Mouse (Mus musculus): ENCODE data around the gene Psmd14.

Gene Psmd14

DNA sequence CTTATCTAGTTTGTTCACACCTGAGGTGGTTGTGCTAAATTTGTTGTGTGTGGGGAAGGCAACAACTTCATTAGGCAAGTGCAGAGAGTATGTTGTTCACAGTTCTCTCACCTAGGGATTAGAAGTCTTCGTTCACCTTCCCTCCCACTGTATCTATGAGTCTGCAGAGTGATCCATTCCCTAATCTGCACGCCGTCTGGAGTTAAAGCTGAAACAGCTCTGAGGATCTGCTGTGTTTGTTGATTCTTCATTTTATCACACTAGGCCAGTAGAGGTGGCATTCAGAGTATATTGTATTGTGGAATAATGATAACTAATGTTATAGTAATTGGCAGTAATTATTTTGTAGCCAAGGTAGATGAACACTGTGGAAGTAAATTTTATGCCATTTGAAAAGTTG, 48.5 kb downstream of the Psmd14 start:
- DNase-seq (ENCODE audit: low spot score in 2 of 2) = no peak

DNA sequence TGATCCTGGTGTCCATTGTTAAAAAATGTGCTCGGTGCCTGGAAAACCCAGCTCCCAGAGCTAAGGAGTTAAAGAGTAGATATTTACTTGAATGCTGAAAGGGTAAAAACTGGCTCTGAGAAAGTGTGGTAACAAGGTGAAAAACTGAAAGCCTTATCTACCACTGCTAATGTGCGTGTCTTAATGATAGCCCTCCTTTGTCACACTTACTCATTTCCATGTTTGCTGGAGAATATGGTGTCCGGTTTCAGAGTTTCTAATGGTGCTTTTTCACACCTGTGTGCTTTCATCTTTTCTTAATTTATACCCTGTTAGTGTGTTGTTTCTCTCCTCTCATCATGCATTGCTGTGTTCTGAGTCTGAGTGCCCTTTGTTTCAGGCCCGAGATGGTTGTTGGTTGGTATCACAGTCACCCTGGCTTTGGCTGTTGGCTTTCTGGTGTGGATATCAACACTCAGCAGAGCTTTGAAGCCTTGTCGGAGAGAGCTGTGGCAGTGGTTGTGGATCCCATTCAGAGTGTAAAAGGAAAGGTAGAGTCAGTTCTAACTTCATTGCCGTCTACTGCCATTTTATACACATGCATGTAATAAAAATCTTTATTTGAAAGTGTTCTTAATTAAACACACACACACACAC, 53.1 kb downstream of the Psmd14 start:
- no peak for DNase-seq (ENCODE audit: low spot score in 2 of 2)

GRCm38 (mm10) chr2:61765526-61765925, 54.0 kb downstream of the Psmd14 start:
- DNase-seq (ENCODE audit: low spot score in 2 of 2) = no peak

DNA sequence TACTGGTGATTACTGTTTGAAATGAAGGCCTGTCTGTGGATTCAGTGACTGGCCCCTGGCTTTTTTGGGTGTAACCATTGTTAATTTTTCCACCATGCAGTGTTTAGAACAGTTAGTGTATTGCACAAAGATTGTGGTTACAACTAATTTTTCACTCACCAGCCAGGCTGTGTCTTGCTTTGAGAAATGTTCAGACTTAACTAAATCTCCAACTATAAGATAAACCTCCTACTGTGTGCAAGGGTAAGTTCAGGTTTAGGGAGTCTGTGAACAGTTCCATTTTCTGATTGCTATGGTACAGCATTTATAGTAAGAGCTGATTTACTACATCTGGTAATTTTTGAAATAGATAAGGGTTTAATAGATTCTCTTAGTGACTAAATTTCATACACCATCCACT, 69.3 kb downstream of the Psmd14 start:
- no peak for DNase-seq (ENCODE audit: low spot score in 2 of 2)

- DNase-seq (ENCODE audit: low spot score in 2 of 2) = no peak
These were observed 83.5 kb downstream of the Psmd14 start for GRCm38 (mm10) chr2:61794960-61795359.

GRCm38 (mm10) chr2:61798048-61798447, 86.6 kb downstream of the Psmd14 start:
- no peak for DNase-seq (ENCODE audit: low spot score in 2 of 2)

- peak in 1 of 2 experiments; percentile 49 for DNase-seq (ENCODE audit: low spot score in 2 of 2)
These were observed 91.3 kb downstream of the Psmd14 start, which contains the start of gene Tbr1 for GRCm38 (mm10) chr2:61802656-61803251. Gene Tbr1 (plus strand): TSS chr2:61802930.

DNA sequence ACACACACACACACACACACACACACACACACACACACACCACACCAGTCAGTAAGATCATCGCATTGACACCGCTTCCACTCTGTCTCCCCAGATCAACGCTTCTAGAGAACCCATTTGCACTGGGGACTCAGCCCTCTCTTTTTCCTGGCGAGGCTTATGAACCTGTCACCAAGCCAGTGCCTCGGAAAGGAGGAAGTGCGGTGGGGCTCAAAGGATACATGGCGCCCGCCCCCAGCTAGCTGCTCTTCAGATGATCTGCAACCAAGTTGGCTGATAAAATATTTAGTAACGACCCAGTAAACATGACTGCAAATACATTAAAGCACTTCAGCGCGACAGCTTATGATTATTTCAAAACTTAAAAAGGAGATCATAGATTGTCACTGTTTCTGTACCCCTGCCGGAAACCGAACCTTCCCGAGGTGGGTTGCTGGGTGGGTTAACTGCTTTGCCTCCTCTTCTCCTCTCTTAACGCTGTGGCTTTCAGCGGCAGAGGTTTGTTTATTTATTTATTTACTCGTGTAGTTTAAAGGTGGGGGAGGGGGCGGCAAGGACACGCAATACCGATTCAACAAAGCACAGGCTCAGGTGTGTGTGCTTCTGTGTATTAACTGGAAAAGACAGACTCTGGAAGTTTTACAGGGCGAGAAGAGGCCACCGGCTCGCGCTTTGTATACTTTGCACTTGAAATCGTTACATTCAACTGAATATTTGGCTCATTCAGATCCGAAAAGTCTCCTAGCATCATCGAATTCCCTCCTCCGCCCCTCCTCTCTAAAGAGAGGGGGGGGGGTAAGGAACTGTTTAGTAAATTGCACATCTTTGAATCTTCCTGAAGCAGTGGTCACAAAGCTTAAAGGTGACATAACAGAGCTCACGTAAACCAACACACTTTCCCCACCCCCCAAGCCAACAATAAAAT, 92.2 kb downstream of the Psmd14 start:
- peak in 1 of 2 experiments; percentile 41 for DNase-seq (ENCODE audit: low spot score in 2 of 2)

DNA sequence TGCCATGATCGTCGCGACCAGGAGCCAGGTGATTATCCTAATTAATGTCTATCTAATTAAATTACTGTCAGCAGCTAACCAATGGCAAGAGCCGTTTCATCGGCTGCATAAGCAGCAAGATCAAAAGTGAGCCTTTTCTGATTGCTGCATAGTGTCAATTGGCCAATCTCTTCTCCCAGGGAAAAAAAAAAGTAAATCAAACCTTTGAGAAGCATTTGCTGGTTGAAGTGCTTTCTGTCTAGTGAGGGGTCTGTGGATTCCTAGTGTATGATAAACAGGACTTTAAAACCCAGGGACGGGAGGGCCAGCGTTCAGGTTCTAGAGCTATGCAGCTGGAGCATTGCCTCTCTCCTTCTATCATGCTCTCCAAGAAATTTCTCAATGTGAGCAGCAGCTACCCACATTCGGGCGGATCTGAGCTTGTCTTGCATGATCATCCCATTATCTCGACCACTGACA, 92.9 kb downstream of the Psmd14 start:
- peak in 1 of 2 experiments; percentile 78 for DNase-seq (ENCODE audit: low spot score in 2 of 2)

- peak in 1 of 2 experiments; percentile 23 for DNase-seq (ENCODE audit: low spot score in 2 of 2)
These were observed 93.5 kb downstream of the Psmd14 start for GRCm38 (mm10) chr2:61804841-61805540.

GRCm38 (mm10) chr2:61805541-61806345, 94.2 kb downstream of the Psmd14 start:
- peak in 1 of 2 experiments; percentile 13 for DNase-seq (ENCODE audit: low spot score in 2 of 2)

- DNase-seq (ENCODE audit: low spot score in 2 of 2) = no peak
These were observed 94.9 kb downstream of the Psmd14 start for GRCm38 (mm10) chr2:61806346-61806825.

- DNase-seq (ENCODE audit: low spot score in 2 of 2) = peak in 1 of 2 experiments; percentile 25
These were observed 95.7 kb downstream of the Psmd14 start for GRCm38 (mm10) chr2:61807151-61807550.

DNA sequence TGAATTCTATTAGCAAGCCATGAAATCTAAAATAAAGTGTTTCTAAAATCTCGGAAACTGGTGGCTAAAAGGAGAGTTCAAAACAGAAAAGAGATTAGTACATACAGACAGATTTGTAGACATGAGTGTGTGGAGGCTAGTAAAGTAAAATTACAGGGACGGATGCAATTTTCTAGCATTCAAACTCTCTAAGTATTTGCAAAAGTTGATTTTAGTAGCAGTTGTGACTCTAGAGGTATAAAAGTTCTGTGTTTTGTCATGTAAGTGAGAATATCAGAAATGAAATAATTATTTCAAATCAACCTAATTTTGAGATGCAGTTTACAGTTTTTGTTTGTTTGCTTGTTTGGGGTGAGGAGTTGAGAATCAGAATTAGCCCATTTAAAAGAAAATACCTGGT, 96.3 kb downstream of the Psmd14 start:
- DNase-seq (ENCODE audit: low spot score in 2 of 2) = no peak

DNA sequence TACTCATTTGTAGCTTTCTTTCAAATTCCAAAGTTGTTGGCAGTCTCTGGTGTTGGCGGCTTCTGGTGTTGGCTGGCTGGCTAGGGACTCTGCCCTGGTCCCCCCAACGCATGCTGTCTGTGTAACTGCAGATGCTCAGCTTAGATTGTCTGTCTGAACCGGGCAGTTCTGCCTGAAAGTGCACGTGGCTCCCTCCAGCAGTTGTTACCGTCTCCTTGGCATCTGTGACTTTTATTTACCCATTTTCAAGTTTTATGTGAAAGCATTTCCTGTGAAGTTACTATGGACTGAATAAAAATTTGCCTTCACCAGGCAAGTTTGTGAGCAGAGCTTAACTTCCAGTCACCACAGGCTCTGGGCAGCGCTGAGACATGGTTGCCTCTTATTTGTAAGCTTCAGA, 97.3 kb downstream of the Psmd14 start:
- peak in 1 of 2 experiments; percentile 14 for DNase-seq (ENCODE audit: low spot score in 2 of 2)

DNA sequence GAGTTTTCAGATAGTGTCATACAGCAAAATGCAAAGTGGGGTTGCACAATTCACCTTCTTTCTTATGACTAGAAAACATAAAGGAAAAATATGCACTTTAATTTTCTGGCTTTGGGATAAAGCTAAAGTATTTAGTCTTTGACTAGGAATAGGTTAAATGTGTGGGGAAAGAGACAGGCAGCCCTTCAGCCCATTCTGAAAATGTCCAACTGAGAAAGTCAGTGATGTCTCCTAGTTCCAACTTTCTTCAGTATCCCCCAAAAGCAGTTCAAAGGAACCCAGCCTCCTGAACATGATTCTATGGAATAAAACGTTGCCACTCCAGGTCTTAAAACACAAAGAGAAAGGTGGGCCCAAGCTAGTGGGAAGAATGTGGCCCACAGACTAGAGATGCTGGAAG, 97.9 kb downstream of the Psmd14 start:
- DNase-seq (ENCODE audit: low spot score in 2 of 2) = no peak

DNA sequence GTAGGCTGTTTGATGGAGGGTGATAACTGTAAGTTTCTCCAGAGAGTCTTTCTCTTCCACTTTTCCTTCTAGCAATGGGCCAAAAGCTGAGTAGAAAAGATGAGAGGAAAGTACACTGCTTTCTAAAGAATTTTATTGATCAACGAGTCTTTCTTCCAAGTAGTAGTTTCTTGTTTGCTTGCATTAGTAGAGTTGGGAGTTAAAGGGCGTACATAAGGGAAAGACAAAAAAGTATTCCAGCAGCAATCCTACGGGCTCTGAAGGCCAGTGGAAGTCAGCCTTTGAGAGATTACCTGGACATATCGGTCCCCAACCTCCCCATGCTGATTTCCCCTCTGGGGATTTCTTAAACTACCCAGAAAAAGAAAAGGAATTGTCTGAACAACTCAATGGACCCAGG, 99.3 kb downstream of the Psmd14 start:
- no peak for DNase-seq (ENCODE audit: low spot score in 2 of 2)

DNA sequence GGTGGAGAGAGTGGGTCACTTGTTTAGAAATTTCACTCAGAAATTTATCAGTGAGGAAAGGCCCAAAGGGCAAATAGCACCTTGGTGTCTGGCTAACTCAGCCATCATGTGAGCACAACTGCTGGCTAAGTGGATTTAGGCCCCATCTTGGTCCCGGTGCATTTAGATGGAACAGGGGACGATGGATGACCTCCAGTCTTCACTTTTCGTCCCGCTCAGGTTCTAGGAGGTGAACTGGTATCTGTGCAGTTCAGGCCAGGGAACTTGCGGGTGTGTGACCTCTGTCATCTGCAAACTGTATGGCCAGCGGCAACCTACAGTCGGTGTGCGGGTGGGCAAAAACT, 99.6 kb downstream of the Psmd14 start:
- peak in 1 of 2 experiments; percentile 10 for DNase-seq (ENCODE audit: low spot score in 2 of 2)

GRCm38 (mm10) chr2:61811507-61812421, 100.3 kb downstream of the Psmd14 start:
- DNase-seq (ENCODE audit: low spot score in 2 of 2) = peak in 1 of 2 experiments; percentile 10

GRCm38 (mm10) chr2:61812536-61812935, 101.0 kb downstream of the Psmd14 start:
- DNase-seq (ENCODE audit: low spot score in 2 of 2) = peak in 1 of 2 experiments; percentile 10

All from left cerebral cortex, adult 9 months (tissue).